Mouse (Mus musculus): ENCODE data around the gene Atp2b4. TPM values are rescaled to one million over a fixed set of nuclear protein-coding genes. Genes with fewer than 3 reads are reported as not detected.

Atp2b4 gene
- total and polyA plus RNA-seq, 3 experiments, result 18.8 to 21.1 TPM; not detected in 1

GRCm38 (mm10) chr1:133840530-133840929 lies 39.7 kb upstream of the Atp2b4 start:
- H3K4me1 ChIP-seq (ENCODE audit: control insufficient read depth in 1 of 2, insufficient read depth in 2 of 2, low read length in 2 of 2), result no peaks in the 10 kb centered on the region
- H3K36me3 ChIP-seq (ENCODE audit: control insufficient read depth in 1 of 2, insufficient read depth in 2 of 2, low read length in 2 of 2), result no peaks in the 10 kb centered on the region
- H3K27ac ChIP-seq (ENCODE audit: control insufficient read depth, low read depth, low read length), result no peak overlapping the region
- DNase-seq (ENCODE audit: low read depth, low spot score), result no peak
- peaks cover 0 to under 1% of the 10 kb centered on the region in 2 experiments for H3K27me3 ChIP-seq (ENCODE audit: control insufficient read depth in 1 of 2, insufficient read depth in 2 of 2, low read length in 2 of 2)
- H3K9ac ChIP-seq (ENCODE audit: control insufficient read depth, low read depth, low read length, poor library complexity, severe bottlenecking), result no peak overlapping the region
- no peaks in the 10 kb centered on the region for H3K79me2 ChIP-seq (ENCODE audit: control insufficient read depth, insufficient read depth, low read length, poor library complexity)
- no peak overlapping the region for H3K4me3 ChIP-seq (ENCODE audit: control insufficient read depth in 1 of 2, insufficient read depth in 1 of 2, low read depth in 2 of 2, low read length in 2 of 2)
- TF ChIP-seq HCFC1 (IDR thresholded peaks at IDR 0.05; ENCODE audit: low read depth, low read length), result no peak
- TF ChIP-seq NELFE (IDR thresholded peaks at IDR 0.05; ENCODE audit: low read depth, low read length), result no peak
- TF ChIP-seq MEF2A (IDR thresholded peaks at IDR 0.05; ENCODE audit: extremely low read depth, insufficient replicate concordance, low read depth, low read length, poor library complexity, severe bottlenecking), result no peak
- no peak for TF ChIP-seq POLR2AphosphoS5 (IDR thresholded peaks at IDR 0.05; ENCODE audit: borderline replicate concordance, low read depth, low read length)
- no peak for TF ChIP-seq SIN3A (IDR thresholded peaks at IDR 0.05; ENCODE audit: low read length)
- no peak for TF ChIP-seq MAX (IDR thresholded peaks at IDR 0.05; ENCODE audit: low read length)
- TF ChIP-seq UBTF (IDR thresholded peaks at IDR 0.05; ENCODE audit: borderline replicate concordance, insufficient read depth, low read depth, low read length), result no peak
- TF ChIP-seq NRF1 (IDR thresholded peaks at IDR 0.05; ENCODE audit: insufficient read depth, low read depth, low read length, poor library complexity, severe bottlenecking), result no peak
- no peak for TF ChIP-seq ZMIZ1 (IDR thresholded peaks at IDR 0.05; ENCODE audit: low read depth, low read length)
- no peak for TF ChIP-seq POLR2AphosphoS2 (IDR thresholded peaks at IDR 0.05; ENCODE audit: low read length)
- H3K9me3 ChIP-seq (replicated peaks; ENCODE audit: insufficient read depth, low read length), result no peaks in the 10 kb centered on the region

- peaks cover 0 to 11% of the 10 kb centered on the region in 2 experiments; a peak in 2 of 4 replicates for H3K36me3 ChIP-seq (ENCODE audit: control insufficient read depth in 1 of 2, insufficient read depth in 2 of 2, low read length in 2 of 2)
- H3K9ac ChIP-seq (ENCODE audit: control insufficient read depth, low read depth, low read length, poor library complexity, severe bottlenecking), result no peak overlapping the region
- H3K27ac ChIP-seq (ENCODE audit: control insufficient read depth, low read depth, low read length), result no peak overlapping the region
- H3K27me3 ChIP-seq (ENCODE audit: control insufficient read depth in 1 of 2, insufficient read depth in 2 of 2, low read length in 2 of 2), result no peaks in the 10 kb centered on the region; a peak in 1 of 4 replicates
- DNase-seq (ENCODE audit: low read depth, low spot score), result no peak
- H3K4me3 ChIP-seq (ENCODE audit: control insufficient read depth in 1 of 2, insufficient read depth in 1 of 2, low read depth in 2 of 2, low read length in 2 of 2), result no peak overlapping the region
- peaks cover 0 to 23% of the 10 kb centered on the region in 2 experiments; a peak in 2 of 4 replicates for H3K4me1 ChIP-seq (ENCODE audit: control insufficient read depth in 1 of 2, insufficient read depth in 2 of 2, low read length in 2 of 2)
- no peaks in the 10 kb centered on the region for H3K79me2 ChIP-seq (ENCODE audit: control insufficient read depth, insufficient read depth, low read length, poor library complexity)
- no peak for TF ChIP-seq SIN3A (IDR thresholded peaks at IDR 0.05; ENCODE audit: low read length)
- no peak for TF ChIP-seq SMC3 (IDR thresholded peaks at IDR 0.05; ENCODE audit: low read depth, low read length)
- TF ChIP-seq NELFE (IDR thresholded peaks at IDR 0.05; ENCODE audit: low read depth, low read length), result no peak
- no peak for TF ChIP-seq CTCF (IDR thresholded peaks at IDR 0.05 in 2 of 3, conservative IDR thresholded peaks at IDR 0.05 in 1 of 3; ENCODE audit: control insufficient read depth in 1 of 3, insufficient read depth in 1 of 3, low read depth in 2 of 3, low read length in 3 of 3, poor library complexity in 1 of 3, severe bottlenecking in 1 of 3)
- no peak for TF ChIP-seq MAZ (IDR thresholded peaks at IDR 0.05; ENCODE audit: low read depth, low read length)
- TF ChIP-seq ZNF384 (IDR thresholded peaks at IDR 0.05; ENCODE audit: low read depth, low read length), result no peak
- TF ChIP-seq USF1 (IDR thresholded peaks at IDR 0.05; ENCODE audit: low read depth, low read length), result no peak
- TF ChIP-seq GABPA (IDR thresholded peaks at IDR 0.05; ENCODE audit: low read depth, low read length), result no peak
- no peak for TF ChIP-seq MAFK (IDR thresholded peaks at IDR 0.05; ENCODE audit: borderline replicate concordance, low read depth, low read length)
- no peak for TF ChIP-seq ETS1 (IDR thresholded peaks at IDR 0.05; ENCODE audit: low read depth, low read length)
- no peak for TF ChIP-seq EP300 (IDR thresholded peaks at IDR 0.05; ENCODE audit: low read depth in 1 of 2, low read length in 2 of 2)
- TF ChIP-seq MAX (IDR thresholded peaks at IDR 0.05; ENCODE audit: low read length), result no peak
- no peak for TF ChIP-seq ZC3H11A (IDR thresholded peaks at IDR 0.05; ENCODE audit: low read depth, low read length)
- no peak for TF ChIP-seq TCF12 (IDR thresholded peaks at IDR 0.05; ENCODE audit: low read depth, low read length)
- TF ChIP-seq MYC (IDR thresholded peaks at IDR 0.05; ENCODE audit: low read depth, low read length), result no peak
- TF ChIP-seq ZMIZ1 (IDR thresholded peaks at IDR 0.05; ENCODE audit: low read depth, low read length), result no peak
- no peak for TF ChIP-seq ZKSCAN1 (IDR thresholded peaks at IDR 0.05; ENCODE audit: low read depth, low read length)
- TF ChIP-seq CHD1 (IDR thresholded peaks at IDR 0.05; ENCODE audit: low read depth, low read length), result no peak
- TF ChIP-seq KAT2A (conservative IDR thresholded peaks at IDR 0.05; ENCODE audit: low read depth, low read length), result no peak
- no peaks in the 10 kb centered on the region for H3K9me3 ChIP-seq (replicated peaks; ENCODE audit: insufficient read depth, low read length)
These were observed 33.5 kb upstream of the Atp2b4 start for GRCm38 (mm10) chr1:133834309-133834708.

Measured in MEL (cell line).